Mouse (Mus musculus): Measurements from ENCODE around the gene Abtb1. TPM values are rescaled to one million over a fixed set of nuclear protein-coding genes. Genes with fewer than 3 reads are reported as not detected.
A peak's percentile ranks its signal among the peaks of the same experiment; 100 is the strongest.

The Abtb1 gene
- 80.0 and 90.8 TPM in 2 replicates for polyA plus RNA-seq (2012; rRNA removed)

DNA sequence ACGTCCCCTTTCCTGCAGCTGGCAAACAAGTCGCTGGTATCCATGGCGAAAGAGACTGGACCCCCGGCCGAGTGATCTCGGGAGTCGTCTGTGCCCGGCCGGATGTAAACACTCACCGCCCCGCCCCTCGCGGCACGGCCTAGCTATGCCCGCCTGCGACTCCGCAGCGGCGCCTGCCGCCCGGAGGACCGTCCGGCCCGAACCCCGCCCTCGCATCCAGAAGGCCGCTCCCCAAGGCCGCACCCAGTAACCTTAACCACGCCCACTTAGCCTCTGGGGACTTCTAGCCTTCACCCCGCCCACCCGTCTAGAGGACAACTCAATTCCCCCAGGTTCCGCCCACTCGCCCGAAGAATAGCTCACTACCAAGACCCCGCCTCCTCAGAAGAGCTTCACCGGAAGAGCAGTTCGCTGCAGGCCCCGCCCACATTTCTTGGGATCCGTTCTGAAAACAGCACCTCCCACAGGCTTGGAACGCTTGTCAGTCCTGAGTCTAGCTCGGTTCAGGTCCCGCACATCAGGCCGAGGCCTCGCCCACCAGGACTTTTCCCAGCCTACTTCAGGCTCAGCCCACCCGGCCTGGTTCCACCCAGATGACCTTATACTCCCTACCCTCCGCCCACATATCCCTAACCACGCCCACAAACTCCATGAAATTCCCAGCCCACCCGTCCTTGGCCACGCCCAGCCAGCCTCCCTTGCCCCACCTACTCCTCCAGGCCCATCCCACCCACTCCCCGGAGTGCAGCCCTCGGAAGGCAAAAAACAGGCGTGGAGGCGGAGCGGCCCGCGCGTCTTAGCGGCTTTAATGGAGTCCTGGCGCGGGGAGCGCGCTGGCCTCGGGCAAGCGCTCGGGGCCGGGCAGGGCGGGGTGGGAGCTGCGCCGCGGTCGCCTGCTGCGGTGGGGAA is at the start of gene Abtb1:
TSS of gene Abtb1 (minus strand) at position 204 of the 909 bp plus-strand sequence.
- under 1% methylated on average over 72 of the region's 72 CpGs for WGBS
- Histone ChIP-seq H3K4me1 (ENCODE audit: control insufficient read depth, insufficient read depth, low read length) (peaks cover 5% of the 10 kb centered on the region), H3K4me3 (replicated peaks; ENCODE audit: extremely low read depth, low read depth, low read length) (peak within 1 kb of the TSS; percentile 94)
- TF ChIP-seq CTCF (IDR thresholded peaks at IDR 0.05; ENCODE audit: insufficient read depth, low read length), result 0 out of 2 replicates have a peak, but pooled peaks have one; percentile 19
- peak; percentile 84; the same call in 1 of the 2 replicates for TF ChIP-seq POLR2A (IDR thresholded peaks at IDR 0.05; ENCODE audit: borderline replicate concordance, extremely low read depth, low read depth, low read length)
- DNase-seq, result peak; percentile 99

DNA sequence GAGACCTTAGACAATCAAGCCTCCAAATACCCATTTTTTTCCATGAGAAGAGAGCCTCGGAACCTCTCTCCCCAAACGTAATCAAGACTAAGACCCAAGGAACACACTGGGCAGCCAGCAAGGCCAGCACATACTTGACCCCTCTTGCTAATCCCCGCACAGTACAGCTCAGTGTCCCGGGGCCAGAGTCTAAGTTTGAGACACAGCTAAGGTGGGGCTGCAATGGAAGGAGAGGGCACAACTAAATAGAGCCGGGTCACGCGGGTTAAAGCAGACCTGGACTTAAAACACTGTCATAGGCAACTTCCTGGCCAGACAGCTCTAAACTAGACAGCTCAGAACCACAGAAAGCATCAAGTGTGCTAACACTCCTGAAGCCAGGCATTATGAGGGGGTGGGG is 49.0 kb upstream of the Abtb1 start:
- WGBS, result 88% methylated on average over 7 of the region's 7 CpGs

DNA sequence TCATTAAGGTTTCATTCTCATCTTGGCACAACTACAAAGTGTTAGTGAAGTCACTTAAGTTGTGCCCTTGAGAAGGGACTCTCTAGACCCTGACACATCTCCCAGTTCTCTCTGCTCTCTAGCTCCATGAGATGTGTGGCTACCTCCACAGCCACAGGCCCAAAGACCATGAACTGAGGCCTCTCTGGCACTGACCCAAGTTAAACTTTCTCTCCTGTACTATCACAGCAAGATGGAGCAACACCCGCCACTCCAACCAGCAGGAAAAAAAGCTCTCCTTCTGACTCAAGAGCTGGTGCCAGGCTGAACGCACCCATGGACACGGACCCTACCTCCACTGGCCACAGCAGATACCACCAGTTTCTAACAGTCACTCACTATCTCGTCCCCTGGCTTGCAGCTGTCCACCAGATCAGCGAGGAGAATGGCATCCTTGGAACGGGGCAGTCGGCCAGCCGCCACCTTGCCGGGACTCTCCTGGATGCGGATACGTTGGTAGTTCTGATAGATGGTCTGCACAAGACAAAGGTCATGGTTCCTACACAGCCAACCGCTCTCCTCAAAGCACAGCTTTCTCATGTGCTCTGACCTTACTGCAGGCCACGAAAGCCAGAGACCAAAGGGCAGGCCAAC is 47.7 kb upstream of the Abtb1 start:
- 84% methylated on average over 13 of the region's 13 CpGs for WGBS
- TF ChIP-seq CTCF (IDR thresholded peaks at IDR 0.05; ENCODE audit: insufficient read depth, low read length) (no peak), POLR2A (IDR thresholded peaks at IDR 0.05; ENCODE audit: borderline replicate concordance, extremely low read depth, low read depth, low read length) (no peak)

More for the DNA sequence above, 49.0 kb upstream of the Abtb1 start:
- H3K4me1 ChIP-seq (ENCODE audit: control insufficient read depth, insufficient read depth, low read length), result no peaks in the 10 kb centered on the region
- DNase-seq, result no peak
- no peak overlapping the region for H3K4me3 ChIP-seq (replicated peaks; ENCODE audit: extremely low read depth, low read depth, low read length)
- TF ChIP-seq CTCF (IDR thresholded peaks at IDR 0.05; ENCODE audit: insufficient read depth, low read length) (no peak), POLR2A (IDR thresholded peaks at IDR 0.05; ENCODE audit: borderline replicate concordance, extremely low read depth, low read depth, low read length) (no peak)

DNA sequence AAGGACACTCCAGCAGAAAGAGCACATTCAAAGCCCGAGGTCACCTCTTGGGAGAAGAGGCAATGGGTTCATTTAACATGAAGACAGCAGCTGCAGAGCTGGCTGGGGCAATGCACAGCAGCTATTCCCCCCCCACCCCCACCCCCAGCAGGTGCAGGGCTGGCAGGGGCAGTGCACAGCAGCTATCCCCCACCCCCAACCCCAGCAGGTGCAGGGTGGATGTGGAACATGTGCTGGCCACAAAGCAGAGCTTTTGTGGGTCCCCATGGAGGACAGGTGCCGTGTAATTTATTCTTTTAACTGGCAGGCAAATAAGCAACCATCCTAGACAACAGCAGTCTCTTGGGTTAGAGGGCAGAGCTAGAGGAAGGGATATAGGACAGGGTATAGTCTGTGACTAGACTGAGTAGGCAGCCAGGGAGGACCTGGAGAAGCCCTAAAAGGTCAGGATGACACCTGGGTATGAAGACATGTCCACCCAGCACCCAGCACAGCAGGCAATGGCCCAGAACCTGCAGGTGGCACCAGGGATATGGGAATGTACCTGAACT is 44.7 kb upstream of the Abtb1 start:
- TF ChIP-seq CTCF (IDR thresholded peaks at IDR 0.05; ENCODE audit: insufficient read depth, low read length), result no peak
- TF ChIP-seq POLR2A (IDR thresholded peaks at IDR 0.05; ENCODE audit: borderline replicate concordance, extremely low read depth, low read depth, low read length), result no peak
- 72% methylated on average over 2 of the region's 2 CpGs for WGBS

More for the DNA sequence above, 47.7 kb upstream of the Abtb1 start:
- DNase-seq, result no peak
- Histone ChIP-seq H3K4me1 (ENCODE audit: control insufficient read depth, insufficient read depth, low read length) (no peaks in the 10 kb centered on the region), H3K4me3 (replicated peaks; ENCODE audit: extremely low read depth, low read depth, low read length) (no peak overlapping the region)

DNA sequence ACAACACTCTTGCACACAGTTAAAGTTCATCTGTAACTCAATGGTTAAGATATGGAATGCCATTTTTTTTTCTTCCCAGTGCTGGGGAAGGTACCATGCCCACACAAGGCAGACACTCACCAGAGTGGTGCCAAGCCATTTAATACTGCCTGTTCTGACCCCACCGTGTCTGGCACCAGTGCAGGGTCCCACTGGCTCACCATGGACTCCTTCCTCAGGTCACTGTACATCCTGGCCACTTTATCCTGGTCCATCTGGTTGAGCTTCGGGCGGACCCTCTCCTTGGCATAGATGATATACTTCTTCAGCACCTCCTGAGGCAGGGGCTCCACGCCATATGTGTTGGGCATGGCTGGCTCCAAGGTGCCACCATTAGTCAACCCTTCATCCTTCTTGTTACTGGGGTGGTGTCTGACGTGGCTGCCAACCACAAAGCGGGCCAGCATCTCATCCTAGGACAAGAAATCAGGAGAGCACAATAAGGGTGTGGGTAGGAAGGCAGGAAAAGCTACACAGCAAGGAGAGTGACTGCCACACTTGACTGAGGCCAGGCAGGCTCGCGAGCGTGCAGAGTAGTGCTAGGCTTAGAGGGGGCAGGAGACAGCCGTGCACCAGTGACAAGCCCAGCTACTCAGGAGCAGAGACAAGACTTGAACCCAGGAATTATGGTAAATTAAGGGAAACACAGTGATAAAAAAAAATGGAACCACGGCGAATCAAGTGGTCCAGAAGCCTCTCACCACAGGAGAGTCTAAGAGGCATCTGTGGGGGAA is 44.0 kb upstream of the Abtb1 start:
- no peaks in the 10 kb centered on the region for H3K4me1 ChIP-seq (ENCODE audit: control insufficient read depth, insufficient read depth, low read length)
- DNase-seq, result no peak
- TF ChIP-seq CTCF (IDR thresholded peaks at IDR 0.05; ENCODE audit: insufficient read depth, low read length) (no peak), POLR2A (IDR thresholded peaks at IDR 0.05; ENCODE audit: borderline replicate concordance, extremely low read depth, low read depth, low read length) (no peak)

More for the DNA sequence above, 44.7 kb upstream of the Abtb1 start:
- Histone ChIP-seq H3K4me3 (replicated peaks; ENCODE audit: extremely low read depth, low read depth, low read length) (no peak overlapping the region), H3K4me1 (ENCODE audit: control insufficient read depth, insufficient read depth, low read length) (no peaks in the 10 kb centered on the region)
- DNase-seq, result no peak

DNA sequence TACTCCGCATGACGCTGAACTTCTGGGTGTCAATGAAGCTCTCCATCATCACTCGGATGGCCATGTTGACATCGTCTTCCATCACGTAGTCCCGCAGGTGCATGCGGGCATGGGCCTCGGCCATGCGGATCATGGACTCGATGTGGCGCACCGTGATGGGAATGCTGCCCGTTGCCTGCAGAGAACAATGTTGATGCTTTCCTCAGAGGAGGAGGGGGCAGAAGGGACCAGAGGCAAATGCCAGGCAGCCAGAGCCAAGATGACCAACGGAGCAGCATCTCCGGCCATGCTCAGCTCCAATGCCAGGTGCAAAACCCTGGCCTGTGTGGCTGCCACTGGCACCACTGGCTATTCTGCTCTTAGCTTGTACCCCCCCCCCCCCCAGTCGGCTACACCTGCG is 42.9 kb upstream of the Abtb1 start:
- TF ChIP-seq POLR2A (IDR thresholded peaks at IDR 0.05; ENCODE audit: borderline replicate concordance, extremely low read depth, low read depth, low read length) (no peak), CTCF (IDR thresholded peaks at IDR 0.05; ENCODE audit: insufficient read depth, low read length) (no peak)
- Histone ChIP-seq H3K4me3 (replicated peaks; ENCODE audit: extremely low read depth, low read depth, low read length) (no peak overlapping the region), H3K4me1 (ENCODE audit: control insufficient read depth, insufficient read depth, low read length) (no peaks in the 10 kb centered on the region)
- DNase-seq, result no peak
- WGBS, result 96% methylated on average over 17 of the region's 17 CpGs

More for the DNA sequence above, 44.0 kb upstream of the Abtb1 start:
- WGBS, result 94% methylated on average over 12 of the region's 12 CpGs
- no peak overlapping the region for H3K4me3 ChIP-seq (replicated peaks; ENCODE audit: extremely low read depth, low read depth, low read length)

DNA sequence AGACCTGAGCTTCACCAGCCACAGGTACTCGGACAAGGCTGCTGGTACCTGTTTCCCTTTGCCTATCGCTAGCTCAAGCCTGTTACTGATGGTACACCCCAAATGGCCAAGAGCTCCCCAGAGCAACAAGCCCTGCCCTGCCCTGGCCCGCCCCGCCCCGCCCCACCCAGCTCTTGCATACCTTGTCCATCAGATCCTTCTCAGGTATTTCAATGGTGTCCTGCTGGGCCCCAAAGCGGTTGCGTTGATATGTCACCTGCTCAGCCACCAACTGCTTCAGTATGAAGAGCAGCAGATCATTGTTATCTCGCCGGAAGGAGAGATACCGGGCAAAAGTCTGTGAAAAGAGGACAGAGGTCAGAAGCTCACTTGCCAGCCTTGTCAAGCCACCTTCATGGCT is 42.4 kb upstream of the Abtb1 start:
- 93% methylated on average over 10 of the region's 10 CpGs for WGBS
- no peaks in the 10 kb centered on the region for H3K4me1 ChIP-seq (ENCODE audit: control insufficient read depth, insufficient read depth, low read length)
- no peak for DNase-seq
- TF ChIP-seq CTCF (IDR thresholded peaks at IDR 0.05; ENCODE audit: insufficient read depth, low read length), result no peak
- no peak overlapping the region for H3K4me3 ChIP-seq (replicated peaks; ENCODE audit: extremely low read depth, low read depth, low read length)

DNA sequence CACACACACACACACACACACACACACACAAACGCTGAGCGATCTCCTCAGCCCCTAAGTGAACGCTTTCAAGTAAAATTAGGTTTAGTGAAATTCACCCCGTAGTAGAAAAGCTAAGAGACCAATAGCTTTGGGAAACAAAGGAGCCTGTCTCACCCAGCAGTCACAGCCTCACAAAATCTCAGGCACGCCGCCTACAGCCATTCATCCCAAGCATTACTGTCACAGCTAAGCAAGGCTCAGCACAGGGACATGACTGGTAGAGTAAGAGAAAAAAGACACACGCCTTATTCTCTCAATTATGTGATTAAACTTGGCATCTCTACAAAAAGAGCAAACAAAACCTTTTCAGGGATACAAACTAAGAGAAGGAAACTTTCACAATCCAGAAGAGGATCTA is 39.5 kb upstream of the Abtb1 start:
- Histone ChIP-seq H3K4me1 (ENCODE audit: control insufficient read depth, insufficient read depth, low read length) (no peaks in the 10 kb centered on the region), H3K4me3 (replicated peaks; ENCODE audit: extremely low read depth, low read depth, low read length) (no peak overlapping the region)
- DNase-seq, result no peak
- 89% methylated on average over 7 of the region's 7 CpGs for WGBS
- TF ChIP-seq POLR2A (IDR thresholded peaks at IDR 0.05; ENCODE audit: borderline replicate concordance, extremely low read depth, low read depth, low read length), result no peak
- no peak for TF ChIP-seq CTCF (IDR thresholded peaks at IDR 0.05; ENCODE audit: insufficient read depth, low read length)

DNA sequence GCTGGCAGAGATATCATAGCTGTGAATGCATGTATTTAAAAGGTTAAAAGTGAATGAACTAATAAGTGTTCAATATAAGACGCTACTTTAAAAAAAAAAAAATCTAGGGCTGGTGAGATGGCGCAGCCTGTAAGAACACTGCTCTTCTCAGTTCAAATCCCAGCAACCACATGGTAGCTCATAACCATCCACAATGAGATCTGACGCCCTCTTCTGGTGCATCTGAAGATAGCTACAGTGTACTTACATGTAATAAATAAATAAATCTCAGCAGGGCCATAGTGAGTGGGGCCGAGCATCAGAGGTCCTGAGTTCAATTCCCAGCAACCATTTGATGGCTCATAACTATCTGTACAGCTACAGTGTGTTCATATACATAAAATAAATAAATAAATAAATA is 37.7 kb upstream of the Abtb1 start:
- no peak for DNase-seq
- no peak for TF ChIP-seq POLR2A (IDR thresholded peaks at IDR 0.05; ENCODE audit: borderline replicate concordance, extremely low read depth, low read depth, low read length)
- no peak for TF ChIP-seq CTCF (IDR thresholded peaks at IDR 0.05; ENCODE audit: insufficient read depth, low read length)
- Histone ChIP-seq H3K4me3 (replicated peaks; ENCODE audit: extremely low read depth, low read depth, low read length) (no peak overlapping the region), H3K4me1 (ENCODE audit: control insufficient read depth, insufficient read depth, low read length) (no peaks in the 10 kb centered on the region; the same call in 1 of the 2 replicates)
- 68% methylated on average over 4 of the region's 4 CpGs for WGBS

Measured in lung, adult 2 months (tissue).